Mouse (Mus musculus) limb, embryonic 10.5 days (tissue): ENCODE results near the gene Nbr1. TPM values are rescaled to one million over a fixed set of nuclear protein-coding genes. Genes with fewer than 3 reads are reported as not detected.
"Not testable (repeated sequence)": the region's sequence is repeated elsewhere in the genome, so short reads cannot be mapped to it uniquely, and the experiment has no call there.

Source experiments
- DNase-seq: peaks from one replicate; pipeline ENCODE4 v3.0.0-alpha.2; 2017; ENCODE audit warnings: low spot score
- H3K27ac ChIP-seq: fragments of 300-500 bp; sonication (generic); 2 replicates; pipeline ENCODE4 v1.5.1; 2016; ENCODE audit warnings: mild to moderate bottlenecking
- H3K27me3 ChIP-seq: fragments of 300-500 bp; sonication (generic); 2 replicates; pipeline ENCODE4 v1.6.1; 2016; ENCODE audit warnings: low read depth, mild to moderate bottlenecking; ENCODE audit not compliant: poor library complexity, severe bottlenecking
- H3K36me3 ChIP-seq: fragments of 300-500 bp; sonication (generic); 2 replicates; pipeline ENCODE4 v1.6.1; 2016; ENCODE audit warnings: mild to moderate bottlenecking, moderate library complexity
- H3K4me1 ChIP-seq: fragments of 300-500 bp; sonication (generic); 2 replicates; pipeline ENCODE4 v1.6.1; 2016
- H3K4me3 ChIP-seq: fragments of 300-500 bp; sonication (generic); 2 replicates; pipeline ENCODE4 v1.5.1; 2016; ENCODE audit warnings: mild to moderate bottlenecking, moderate library complexity
- H3K9me3 ChIP-seq: fragments of 300-500 bp; sonication (generic); replicated peaks from 2 replicates; pipeline ENCODE4 v1.6.1; 2016; ENCODE audit warnings: mild to moderate bottlenecking
- WGBS: fragments of 180-500 bp; shearing (Covaris S2); methylation state at CpG from one replicate; pipeline ENCODE4 v1.1.7; 2016; 5-methylcytosine and 5-hydroxymethylcytosine counted together
- polyA plus RNA-seq: library from polyadenylated mRNA; unstranded; fragments of >200 nt; fragmentation: Nextera tagmentation; extraction: Ambion mirVana; gene quantifications from 2 replicates; pipeline ENCODE4 v1.2.1, GENCODE M21; 2016

Gene Nbr1
- polyA plus RNA-seq, 1 experiment from 2014 or later: 73.2 TPM

GRCm38 (mm10) chr11:101552476-101553300 lies 739 bp downstream of the Nbr1 start:
- WGBS: under 1% methylated on average over 37 of the region's 37 CpGs

GRCm38 (mm10) chr11:101553354-101553930 lies 1.5 kb downstream of the Nbr1 start:
- H3K9me3 ChIP-seq: no peaks in the 10 kb centered on the region
- H3K27ac ChIP-seq: peak overlapping the region; percentile 93
- 25% methylated on average over 8 of the region's 8 CpGs for WGBS
- no peaks in the 10 kb centered on the region for H3K27me3 ChIP-seq
- peaks cover 19% of the 10 kb centered on the region for H3K4me1 ChIP-seq
- peaks cover 49% of the 10 kb centered on the region for H3K36me3 ChIP-seq
- DNase-seq: no peak
- peak overlapping the region; percentile 81 for H3K4me3 ChIP-seq

More at GRCm38 (mm10) chr11:101552476-101553300, 739 bp downstream of the Nbr1 start:
- Histone ChIP-seq H3K9me3 (no peaks in the 10 kb centered on the region), H3K27me3 (no peaks in the 10 kb centered on the region), H3K4me3 (peak overlapping the region; percentile 81), H3K27ac (peak overlapping the region; percentile 93), H3K4me1 (peaks cover 19% of the 10 kb centered on the region), H3K36me3 (peaks cover 49% of the 10 kb centered on the region)
- peak; percentile 93 for DNase-seq

GRCm38 (mm10) chr11:101556541-101556940 lies 4.6 kb downstream of the Nbr1 start:
- no peak overlapping the region for H3K4me3 ChIP-seq
- no peaks in the 10 kb centered on the region for H3K9me3 ChIP-seq
- peaks cover 12% of the 10 kb centered on the region for H3K4me1 ChIP-seq
- WGBS: 95% methylated on average over 7 of the region's 7 CpGs
- H3K36me3 ChIP-seq: peaks cover 64% of the 10 kb centered on the region
- no peak for DNase-seq
- no peaks in the 10 kb centered on the region for H3K27me3 ChIP-seq
- no peak overlapping the region for H3K27ac ChIP-seq

GRCm38 (mm10) chr11:101556954-101557353 lies 5.0 kb downstream of the Nbr1 start:
- 90% methylated on average over 2 of the region's 2 CpGs for WGBS
- H3K27ac ChIP-seq: no peak overlapping the region
- DNase-seq: no peak
- peaks cover 12% of the 10 kb centered on the region for H3K4me1 ChIP-seq
- H3K9me3 ChIP-seq: no peaks in the 10 kb centered on the region
- no peaks in the 10 kb centered on the region for H3K27me3 ChIP-seq
- H3K4me3 ChIP-seq: no peak overlapping the region
- H3K36me3 ChIP-seq: peaks cover 68% of the 10 kb centered on the region

- H3K27me3 ChIP-seq: no peaks in the 10 kb centered on the region
- no peak overlapping the region for H3K27ac ChIP-seq
- H3K4me3 ChIP-seq: no peak overlapping the region
- H3K36me3 ChIP-seq: peaks cover 96% of the 10 kb centered on the region
- 56% methylated on average over 5 of the region's 5 CpGs for WGBS
- no peaks in the 10 kb centered on the region for H3K9me3 ChIP-seq
- peak; percentile 51 for DNase-seq
- no peaks in the 10 kb centered on the region for H3K4me1 ChIP-seq
Observed at GRCm38 (mm10) chr11:101562391-101562790, 10.4 kb downstream of the Nbr1 start.

- no peak for DNase-seq
- no peaks in the 10 kb centered on the region for H3K27me3 ChIP-seq
- H3K9me3 ChIP-seq: no peaks in the 10 kb centered on the region
- 88% methylated on average over 3 of the region's 3 CpGs for WGBS
- no peak overlapping the region for H3K4me3 ChIP-seq
- H3K27ac ChIP-seq: no peak overlapping the region
- peaks cover 98% of the 10 kb centered on the region for H3K36me3 ChIP-seq
- no peaks in the 10 kb centered on the region for H3K4me1 ChIP-seq
Observed at GRCm38 (mm10) chr11:101568421-101568820, 16.5 kb downstream of the Nbr1 start.

- H3K27ac ChIP-seq: no peak overlapping the region
- peaks cover 99% of the 10 kb centered on the region for H3K36me3 ChIP-seq
- H3K27me3 ChIP-seq: no peaks in the 10 kb centered on the region
- no peaks in the 10 kb centered on the region for H3K4me1 ChIP-seq
- WGBS: 83% methylated on average over 6 of the region's 6 CpGs
- no peaks in the 10 kb centered on the region for H3K9me3 ChIP-seq
- no peak overlapping the region for H3K4me3 ChIP-seq
- DNase-seq: no peak
Observed at GRCm38 (mm10) chr11:101576116-101576515, 24.2 kb downstream of the Nbr1 start.

GRCm38 (mm10) chr11:101581081-101581764 lies 29.3 kb downstream of the Nbr1 start:
- peak overlapping the region; percentile 51; the same call in 1 of the 2 replicates for H3K4me3 ChIP-seq

GRCm38 (mm10) chr11:101582054-101583035 lies 30.4 kb downstream of the Nbr1 start, which contains the start of gene Tmem106a:
Tmem106a (plus strand) TSS chr11:101582242.
- 21% methylated on average over 31 of the region's 31 CpGs for WGBS
- H3K4me3 ChIP-seq: peak within 1 kb of the TSS; percentile 51
- peak within 1 kb of the TSS; percentile 61 for H3K27ac ChIP-seq
- no peaks in the 10 kb centered on the region for H3K27me3 ChIP-seq
- peaks cover 9% of the 10 kb centered on the region for H3K4me1 ChIP-seq
- peak; percentile 82 for DNase-seq
- H3K36me3 ChIP-seq: peaks cover 40% of the 10 kb centered on the region
- H3K9me3 ChIP-seq: no peaks in the 10 kb centered on the region

More at GRCm38 (mm10) chr11:101581081-101581764, 29.3 kb downstream of the Nbr1 start:
- Histone ChIP-seq H3K9me3 (no peaks in the 10 kb centered on the region), H3K4me1 (peaks cover 9% of the 10 kb centered on the region), H3K36me3 (peaks cover 52% of the 10 kb centered on the region), H3K27me3 (no peaks in the 10 kb centered on the region), H3K27ac (no peak overlapping the region)
- WGBS: 77% methylated on average over 6 of the region's 6 CpGs
- no peak for DNase-seq

GRCm38 (mm10) chr11:101583205-101583604 lies 31.3 kb downstream of the Nbr1 start:
- Histone ChIP-seq H3K36me3 (peaks cover 36% of the 10 kb centered on the region), H3K27ac (no peak overlapping the region), H3K27me3 (no peaks in the 10 kb centered on the region), H3K4me3 (no peak overlapping the region), H3K9me3 (no peaks in the 10 kb centered on the region), H3K4me1 (peaks cover 9% of the 10 kb centered on the region)
- no peak for DNase-seq
- WGBS: 91% methylated on average over 2 of the region's 2 CpGs

- not testable (repeated sequence) for H3K27ac ChIP-seq, H3K9me3 ChIP-seq, H3K4me1 ChIP-seq, H3K4me3 ChIP-seq, H3K27me3 ChIP-seq, DNase-seq
- H3K36me3 ChIP-seq: peaks cover 17% of the 10 kb centered on the region
- 96% methylated on average over 1 of the region's 1 CpGs for WGBS
Observed at GRCm38 (mm10) chr11:101585031-101585430, 33.1 kb downstream of the Nbr1 start.

- H3K36me3 ChIP-seq: peaks cover 10% of the 10 kb centered on the region
- H3K4me3 ChIP-seq: no peak overlapping the region
- H3K9me3 ChIP-seq: no peaks in the 10 kb centered on the region
- H3K4me1 ChIP-seq: peaks cover 9% of the 10 kb centered on the region
- no peak for DNase-seq
- WGBS: 84% methylated on average over 4 of the region's 4 CpGs
- H3K27me3 ChIP-seq: no peaks in the 10 kb centered on the region
- H3K27ac ChIP-seq: no peak overlapping the region
Observed at GRCm38 (mm10) chr11:101585805-101586204, 33.9 kb downstream of the Nbr1 start.
